Mouse (Mus musculus): ENCODE results near the gene Gm10392. TPM values are rescaled to one million over a fixed set of nuclear protein-coding genes. Genes with fewer than 3 reads are reported as not detected.
"Not testable (repeated sequence)": the region's sequence is repeated elsewhere in the genome, so short reads cannot be mapped to it uniquely, and the experiment has no call there.

The Gm10392 gene
- not detected in 2 replicates for polyA plus RNA-seq (2012; rRNA removed)

DNA sequence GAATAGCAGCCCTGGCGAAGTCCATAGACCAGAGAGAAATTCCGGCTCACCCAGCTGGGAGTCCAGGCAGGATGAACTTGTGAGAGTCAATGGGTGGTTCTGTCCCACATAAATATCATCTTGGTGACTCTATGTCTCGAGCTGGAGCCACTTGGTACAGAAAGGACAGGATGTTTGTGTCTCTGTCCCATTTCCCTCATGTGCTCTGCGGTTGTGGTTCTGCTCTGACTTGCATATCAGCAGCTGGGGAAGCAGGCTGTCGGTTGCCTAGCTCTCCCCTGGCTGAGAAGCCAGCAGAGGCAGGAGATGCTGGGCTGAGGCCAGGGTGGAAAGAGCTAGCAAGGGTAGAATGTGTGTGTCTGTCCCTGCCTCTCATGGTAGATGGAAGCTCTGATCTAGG is at the start of gene Gm10392:
Gene Gm10392 (minus strand): TSS at position 156 of the 400 bp plus-strand sequence.
- no peak for DNase-seq (ENCODE audit: low read depth)

DNA sequence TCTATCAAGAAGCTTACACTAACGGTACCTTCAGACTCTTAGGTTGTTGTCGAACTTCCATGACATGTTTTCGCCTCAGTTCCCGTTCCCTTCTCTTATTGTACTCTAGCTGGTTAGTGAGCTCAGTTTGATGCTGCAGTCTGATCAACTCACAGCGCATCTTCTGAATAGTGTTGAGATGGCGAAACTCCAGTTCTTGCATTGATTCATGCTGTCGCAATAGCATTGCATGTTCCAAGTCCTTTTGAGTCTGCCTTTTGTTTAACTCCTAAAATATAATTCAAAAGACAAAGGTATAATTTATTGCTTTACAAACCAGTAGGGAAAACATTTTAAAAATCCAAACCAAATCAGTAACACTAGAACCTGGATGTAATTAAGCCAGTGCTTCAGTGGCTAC is 26.3 kb upstream of the Gm10392 start:
- DNase-seq (ENCODE audit: low read depth): peak; percentile 41

DNA sequence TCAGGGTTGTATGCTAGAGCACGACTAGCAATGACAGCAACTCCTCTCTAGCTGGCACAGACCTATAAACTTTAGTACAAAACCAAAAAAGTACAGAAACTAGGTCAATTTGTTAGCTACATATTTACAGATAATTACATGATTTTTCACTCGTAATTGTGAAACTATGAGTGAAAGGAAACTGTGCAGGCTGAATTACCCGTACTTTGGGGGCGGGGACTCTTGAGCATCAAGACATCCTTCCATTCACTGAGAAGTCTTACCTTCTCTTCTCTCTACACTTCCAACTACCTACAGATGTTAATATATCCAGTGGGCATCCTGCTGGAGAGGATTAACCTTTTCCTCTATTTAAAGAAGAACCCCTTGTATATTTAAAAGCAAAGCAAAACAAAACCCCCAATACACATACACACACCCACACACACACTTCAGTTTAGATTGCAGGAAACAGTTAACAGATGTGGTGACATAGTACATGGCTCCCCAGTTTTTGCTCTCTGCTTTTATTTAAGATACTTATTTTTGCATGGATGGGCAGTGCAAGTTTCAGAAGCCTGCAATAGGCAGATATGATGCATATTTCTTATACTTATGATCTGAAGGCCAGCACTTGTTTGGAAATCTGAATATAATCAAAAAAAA is 13.3 kb upstream of the Gm10392 start:
- DNase-seq (ENCODE audit: low read depth): no peak

DNA sequence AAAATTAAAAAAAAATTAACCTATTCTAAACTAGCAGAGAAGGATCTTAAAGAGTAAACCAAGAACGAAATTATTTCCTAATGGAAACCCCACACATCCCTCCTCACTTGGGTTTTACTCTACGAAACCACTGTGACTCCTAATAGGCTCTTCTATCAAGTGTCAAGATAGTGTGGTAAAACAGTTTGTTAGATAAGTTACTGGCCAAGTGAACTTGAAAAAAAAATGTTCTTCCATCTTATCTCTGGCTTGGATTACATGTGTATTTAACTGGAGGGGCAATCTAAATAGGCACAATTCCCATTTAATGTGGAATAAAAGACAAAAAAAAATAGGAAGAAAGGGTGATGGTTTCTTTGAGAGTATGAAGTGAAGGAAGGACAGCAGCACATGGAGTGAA is 11.9 kb upstream of the Gm10392 start:
- no peak for DNase-seq (ENCODE audit: low read depth)

DNA sequence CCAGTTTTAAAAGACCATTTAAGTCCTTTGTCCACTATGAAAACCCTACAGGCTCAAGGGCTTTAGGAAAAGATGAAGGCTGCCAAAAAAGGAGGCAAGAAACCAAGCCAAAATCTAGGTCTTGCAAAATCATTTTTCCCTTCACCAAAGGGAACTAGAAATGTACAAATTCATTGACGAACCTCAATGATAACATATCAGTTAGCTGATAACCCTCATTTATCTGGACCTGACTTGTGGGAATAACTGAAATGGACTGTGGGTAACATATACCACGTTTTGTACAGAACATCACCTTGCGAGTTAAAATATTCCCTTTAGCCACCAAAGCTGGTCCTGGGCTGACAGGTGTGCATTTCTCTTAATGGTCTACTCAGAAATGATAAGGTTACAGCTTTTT is 10.6 kb upstream of the Gm10392 start:
- DNase-seq (ENCODE audit: low read depth): no peak

DNA sequence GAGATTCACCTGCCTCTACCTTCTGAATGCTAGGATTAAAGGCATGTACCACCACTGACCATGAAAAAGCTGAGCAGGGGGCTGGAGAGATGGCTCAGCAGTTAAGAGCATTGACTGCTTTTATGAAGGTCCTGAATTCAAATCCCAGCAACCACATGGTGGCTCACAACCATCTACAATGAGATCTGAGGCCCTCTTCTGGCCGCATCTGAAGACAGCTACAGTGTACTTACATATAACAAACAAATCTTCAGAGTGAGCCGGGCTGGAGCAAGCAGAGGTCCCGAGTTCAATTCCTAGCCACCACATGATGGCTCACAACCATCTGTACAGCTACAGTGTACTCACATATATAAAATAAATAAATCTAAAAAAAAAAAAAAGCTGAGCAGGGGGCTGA is 9.4 kb upstream of the Gm10392 start:
- not testable (repeated sequence) for DNase-seq (ENCODE audit: low read depth)

DNA sequence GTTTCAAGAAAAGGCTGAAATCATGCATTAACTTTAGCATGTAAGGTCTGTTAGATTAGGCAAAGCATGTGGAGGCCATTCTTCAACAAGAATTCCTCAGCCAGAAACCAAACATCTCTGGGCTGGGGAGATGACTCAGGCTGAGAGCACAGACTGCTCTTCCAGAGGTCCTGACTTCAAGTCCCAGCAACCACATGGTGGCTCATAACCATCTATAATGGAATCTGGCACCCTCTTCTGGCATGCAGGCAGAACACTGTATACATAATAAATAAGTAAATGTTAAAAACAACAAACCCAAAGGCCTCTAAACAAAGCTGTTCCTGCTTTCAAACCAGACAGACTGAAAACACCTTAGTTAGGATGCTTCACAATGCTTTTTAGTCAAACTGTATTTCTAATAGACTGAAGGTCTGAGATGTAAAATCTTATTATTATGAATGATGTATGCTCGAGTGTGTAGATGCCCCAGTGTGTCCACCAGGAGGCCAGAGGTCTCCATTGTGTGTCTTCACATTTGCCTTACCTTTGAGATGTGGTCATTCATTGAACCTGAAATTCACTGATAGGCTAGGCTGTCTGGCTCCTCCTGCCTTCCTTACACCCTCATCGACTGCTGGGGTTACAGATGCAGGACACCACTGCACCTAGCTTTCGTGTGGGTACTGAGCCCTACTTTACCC is 6.9 kb upstream of the Gm10392 start:
- DNase-seq (ENCODE audit: low read depth): no peak

DNA sequence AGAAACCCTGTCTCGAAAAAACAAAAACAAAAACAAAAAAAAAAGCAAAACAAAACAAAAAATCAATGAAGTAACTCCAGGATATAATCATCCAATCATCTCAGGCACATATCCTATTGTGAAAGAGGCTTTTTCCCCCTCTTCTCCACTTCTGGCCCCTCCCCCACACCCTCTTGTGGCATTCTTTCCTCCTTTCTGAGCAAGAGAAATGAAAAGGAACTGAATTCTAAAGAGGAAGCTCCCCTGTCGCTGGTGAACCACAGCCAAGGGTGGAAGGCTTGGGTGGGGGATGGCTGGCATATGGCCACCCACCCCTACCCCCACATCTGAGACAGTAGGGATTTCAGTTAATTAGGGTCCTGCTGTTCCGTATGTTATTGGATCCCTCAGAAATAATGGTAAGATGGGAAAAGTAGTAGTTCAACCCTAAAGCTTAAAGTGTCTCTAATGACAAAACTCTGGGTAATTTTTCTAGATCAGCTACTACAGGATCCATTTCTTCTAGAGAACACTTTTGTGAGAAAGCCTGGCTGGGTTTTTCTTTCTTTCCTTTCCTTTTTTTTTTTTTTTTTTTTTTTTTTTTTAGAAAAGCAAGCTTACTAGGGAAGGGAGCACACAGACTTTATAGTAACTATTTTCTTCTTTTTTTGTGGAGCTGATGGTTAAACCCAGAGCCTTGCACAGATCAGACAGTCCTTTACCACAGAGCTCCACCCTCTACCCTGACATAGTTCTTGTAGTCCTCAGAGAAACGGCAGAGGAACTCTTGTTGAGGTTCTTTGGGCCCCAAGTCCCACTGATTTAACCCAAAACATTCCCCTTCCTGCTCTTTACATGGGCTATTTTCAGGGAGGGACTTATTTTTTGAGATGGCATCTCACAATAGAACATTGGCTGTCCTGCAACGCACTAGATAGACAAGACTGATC is 1.9 kb upstream of the Gm10392 start:
- no peak for DNase-seq (ENCODE audit: low read depth)

DNA sequence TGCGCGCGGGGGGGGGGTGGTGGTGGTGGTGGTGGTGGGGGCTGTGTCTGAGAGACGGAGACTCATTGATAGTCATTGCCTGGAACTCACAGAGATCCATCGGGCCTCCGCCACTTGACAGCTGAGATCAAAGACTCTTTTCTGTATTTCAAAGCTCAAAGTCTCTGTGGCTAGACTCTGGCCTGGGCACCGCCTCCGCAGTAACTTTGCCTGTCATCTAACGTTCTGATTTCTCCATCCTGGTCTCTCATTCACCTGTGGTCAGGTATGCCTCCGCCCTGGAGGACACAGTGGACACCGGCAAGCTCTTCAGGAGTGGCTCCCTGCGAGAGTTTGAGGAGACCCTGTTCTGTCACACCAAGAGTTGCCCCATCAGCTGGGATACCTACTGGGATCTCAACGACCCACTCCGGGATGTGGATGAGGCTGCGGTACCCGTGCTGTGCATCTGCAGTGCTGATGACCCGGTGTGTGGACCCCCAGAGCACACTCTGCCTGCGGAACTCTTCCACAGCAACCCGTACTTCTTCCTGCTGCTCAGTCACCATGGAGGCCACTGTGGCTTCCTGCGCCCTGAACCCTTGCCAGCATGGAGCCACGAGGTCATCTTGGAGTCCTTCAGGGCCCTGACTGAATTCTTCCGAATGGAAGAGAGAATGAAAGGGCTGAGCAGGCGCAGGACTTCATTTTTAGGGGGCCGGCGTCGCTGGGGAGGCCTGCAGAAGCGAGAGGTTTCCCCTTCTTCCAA is 773 bp downstream of the Gm10392 start:
- DNase-seq (ENCODE audit: low read depth): no peak

DNA sequence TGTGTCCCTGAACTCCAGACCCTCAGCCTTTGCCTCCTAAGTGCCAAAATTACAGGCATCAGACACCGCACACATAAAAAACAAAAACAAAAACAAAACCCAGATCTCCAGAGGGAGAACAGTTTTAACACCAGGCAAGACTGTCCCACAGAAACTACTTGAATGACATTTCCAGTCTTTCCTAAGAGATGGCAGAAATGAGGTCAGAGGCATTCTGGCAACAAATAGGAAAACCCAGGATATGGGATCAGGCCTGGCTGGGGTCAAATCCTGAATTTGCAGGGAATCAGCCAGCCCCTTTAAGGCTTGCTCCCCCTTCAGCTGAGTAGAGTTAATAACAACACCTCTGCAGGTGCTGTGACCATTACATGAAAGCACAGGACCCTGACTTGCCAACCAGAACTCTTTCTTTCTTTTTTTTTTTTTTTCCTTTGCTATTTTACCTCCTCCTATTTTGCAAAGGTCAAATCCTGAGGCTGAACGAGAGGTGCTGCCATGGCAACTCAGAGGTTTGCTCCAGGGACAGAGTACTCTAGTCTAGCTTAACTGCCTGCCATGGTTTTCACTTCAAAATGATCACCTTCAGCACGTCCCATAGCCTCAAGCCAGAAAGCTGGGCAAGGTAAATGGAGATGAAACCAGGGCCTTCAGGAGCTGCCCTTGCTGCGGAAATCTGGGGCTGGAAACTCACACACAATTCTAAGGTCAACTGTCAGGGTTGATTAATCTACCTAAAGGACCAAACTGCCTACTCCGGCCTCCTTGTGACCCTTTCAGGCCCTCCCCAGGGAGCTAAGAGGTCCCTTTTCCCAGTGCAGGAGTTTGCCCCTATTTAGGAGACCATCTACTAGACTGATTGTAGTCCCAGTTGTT is 2.2 kb downstream of the Gm10392 start:
- no peak for DNase-seq (ENCODE audit: low read depth)

DNA sequence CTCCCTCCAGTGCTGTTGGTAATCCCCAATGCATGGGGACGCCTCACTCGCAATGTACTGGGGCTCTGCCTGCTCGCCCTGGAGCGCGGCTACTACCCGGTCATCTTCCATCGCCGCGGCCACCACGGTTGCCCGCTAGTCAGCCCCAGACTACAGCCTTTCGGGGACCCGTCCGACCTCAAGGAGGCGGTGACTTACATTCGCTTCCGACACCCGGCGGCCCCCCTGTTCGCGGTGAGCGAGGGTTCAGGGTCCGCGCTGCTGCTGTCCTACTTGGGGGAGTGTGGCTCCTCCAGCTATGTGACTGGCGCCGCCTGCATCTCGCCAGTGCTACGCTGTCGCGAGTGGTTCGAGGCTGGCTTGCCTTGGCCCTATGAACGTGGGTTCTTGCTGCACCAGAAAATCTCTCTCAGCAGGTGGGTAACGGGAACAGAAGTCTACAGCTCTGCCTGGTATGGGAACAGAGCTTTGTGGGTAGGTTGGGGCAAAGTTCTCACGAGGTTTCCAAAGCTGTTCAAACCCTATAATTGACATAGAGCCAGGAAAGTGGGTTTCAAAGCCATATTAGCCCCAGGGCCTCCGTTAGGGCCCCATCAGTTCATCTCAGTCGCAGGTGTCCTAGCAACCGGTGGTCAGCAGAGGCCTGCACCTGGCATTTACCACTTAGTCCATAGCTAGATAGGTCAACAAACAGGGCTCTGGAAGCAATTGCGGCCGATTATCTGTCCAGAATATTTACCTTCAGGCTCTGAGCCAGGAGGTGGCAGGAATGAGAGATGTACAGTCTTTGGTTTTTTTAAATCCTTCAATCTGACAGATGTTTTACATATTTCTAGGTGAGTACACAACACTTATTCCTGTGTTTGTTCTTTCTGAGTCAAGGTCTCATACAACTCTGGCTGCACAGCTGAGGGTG is 3.1 kb downstream of the Gm10392 start, which contains the start of gene Trp53i13:
Gene Trp53i13 (minus strand): TSS at position 344 of the 916 bp plus-strand sequence.
- DNase-seq (ENCODE audit: low read depth): no peak

DNA sequence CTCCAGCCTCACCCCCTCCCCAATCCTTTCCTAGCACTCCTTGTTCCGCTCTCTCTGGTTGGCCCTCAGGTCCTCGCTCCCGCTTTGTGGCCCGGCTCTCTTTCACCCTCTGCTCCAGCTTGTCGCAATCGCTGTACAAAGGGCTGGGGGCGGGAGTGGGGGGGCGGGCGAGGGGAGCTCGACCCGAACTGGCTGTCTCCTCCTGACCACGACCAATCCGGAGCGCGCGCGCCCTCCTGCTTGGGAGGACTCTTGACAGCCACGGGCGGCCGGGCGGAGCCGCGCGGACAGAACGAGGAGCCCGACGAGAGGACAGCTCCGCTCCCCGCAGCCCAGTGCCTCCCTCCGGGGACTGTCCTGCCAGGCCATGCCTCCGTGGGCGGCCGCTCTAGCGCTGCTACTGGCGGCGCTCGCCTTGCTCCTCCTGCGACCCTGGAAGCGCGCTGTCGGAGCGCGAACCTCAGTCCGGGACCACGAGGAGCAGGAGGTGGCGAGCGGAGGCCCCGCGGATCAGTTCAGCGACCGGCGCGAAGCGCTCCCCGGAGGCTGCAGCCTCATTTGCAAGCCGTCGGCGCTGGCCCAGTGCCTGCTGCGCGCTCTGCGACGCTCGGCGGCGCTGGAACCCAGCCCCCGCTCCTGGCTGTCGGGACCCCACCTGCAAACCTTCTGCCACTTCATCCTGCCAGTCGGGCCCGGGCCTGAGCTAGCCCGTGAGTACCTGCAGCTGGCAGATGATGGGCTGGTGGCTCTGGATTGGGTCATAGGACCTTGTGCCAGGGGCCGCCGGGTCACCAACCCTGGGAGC is 4.0 kb downstream of the Gm10392 start, which contains the start of gene Abhd15:
Gene Abhd15 (plus strand): TSS at position 290 of the 805 bp plus-strand sequence.
- DNase-seq (ENCODE audit: low read depth): no peak

DNA sequence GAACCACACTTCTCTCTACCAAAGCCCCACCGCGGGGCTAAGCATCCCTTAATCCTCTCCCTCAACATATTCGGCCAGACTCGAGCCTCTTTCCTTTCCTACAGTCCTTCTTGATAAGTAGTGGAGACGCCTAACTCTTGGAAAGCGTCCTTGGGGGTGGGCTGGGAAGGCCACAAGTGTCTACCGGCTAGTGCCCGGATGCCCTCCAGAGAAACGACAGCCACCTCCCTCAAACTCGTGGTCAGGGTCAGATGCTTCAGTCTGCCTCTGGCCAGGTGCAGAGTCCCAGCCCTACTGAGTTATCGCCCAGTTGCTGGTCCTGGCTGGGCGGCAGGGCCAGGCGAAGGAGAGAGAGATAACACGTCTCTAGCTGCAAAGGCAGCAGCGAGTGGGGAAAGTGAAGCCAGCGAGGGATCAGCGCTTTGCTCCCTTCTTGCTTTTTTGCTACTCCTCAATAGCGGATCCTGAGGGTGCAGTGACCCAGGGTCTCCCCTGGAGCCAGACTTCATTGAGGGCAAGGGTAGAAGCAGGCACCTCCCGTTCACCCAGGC is 4.6 kb downstream of the Gm10392 start:
- no peak for DNase-seq (ENCODE audit: low read depth)

DNA sequence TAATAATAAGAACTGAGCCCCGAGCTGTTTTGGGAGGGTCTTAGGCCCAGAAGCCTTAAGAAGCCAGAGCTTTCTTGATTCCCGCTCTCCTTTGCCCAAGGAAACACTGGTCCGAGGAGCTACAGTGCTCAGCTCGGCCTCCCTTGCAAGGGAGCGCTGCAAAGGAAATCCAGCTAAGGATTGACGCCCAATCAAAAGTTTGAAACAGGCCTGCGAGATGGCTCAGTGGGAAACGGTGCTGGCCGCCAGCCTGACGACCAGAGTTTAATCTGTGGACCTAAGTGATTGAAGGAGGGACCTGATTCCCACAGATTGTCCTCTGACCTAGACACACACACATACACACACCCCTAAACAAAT is 5.2 kb downstream of the Gm10392 start:
- DNase-seq (ENCODE audit: low read depth): no peak

DNA sequence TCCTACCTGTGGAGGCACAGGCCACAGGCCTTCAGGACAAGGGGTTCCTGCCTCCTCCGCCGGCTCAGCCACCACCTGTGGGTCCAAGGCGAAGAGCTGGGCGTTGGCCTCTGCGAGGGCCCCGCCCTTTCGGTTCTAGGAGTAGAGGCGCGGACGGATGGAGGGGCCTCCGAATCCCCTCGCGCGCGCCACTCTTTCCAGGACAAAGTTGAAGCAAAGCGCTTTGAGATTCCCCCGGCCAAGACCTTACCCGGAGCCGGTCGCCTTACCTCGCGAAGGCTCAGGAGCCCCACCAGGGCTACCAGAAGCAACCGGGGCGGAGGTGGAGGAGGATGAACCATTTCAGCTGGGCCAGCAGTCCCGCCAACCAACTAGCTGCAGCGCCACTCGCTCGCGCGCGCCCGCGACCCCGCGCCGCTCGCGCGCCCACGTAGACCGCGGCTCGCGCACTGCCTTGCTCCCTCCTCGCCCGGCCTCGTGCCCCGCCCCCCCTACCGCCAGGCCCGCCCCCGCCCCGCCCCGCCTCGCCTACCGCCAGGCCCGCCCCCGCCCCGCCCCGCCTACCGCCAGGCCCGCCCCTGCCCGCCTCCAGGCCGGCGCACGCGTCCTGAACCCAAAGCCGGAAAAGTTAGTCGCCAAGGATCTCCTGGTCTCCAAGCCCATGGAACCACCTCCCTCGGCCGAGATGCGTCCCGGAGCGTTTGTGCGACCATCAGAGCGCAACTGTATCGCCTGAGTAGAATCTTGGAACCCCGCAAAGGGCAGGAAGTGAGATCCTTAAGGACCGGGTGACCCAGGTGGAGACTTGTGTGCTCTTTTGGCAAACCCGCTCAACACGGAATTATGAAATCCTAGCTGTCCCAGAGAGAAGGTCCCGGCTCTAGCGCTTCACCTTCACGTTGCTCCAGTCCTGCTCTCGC is 5.8 kb downstream of the Gm10392 start:
- DNase-seq (ENCODE audit: low read depth): no peak

DNA sequence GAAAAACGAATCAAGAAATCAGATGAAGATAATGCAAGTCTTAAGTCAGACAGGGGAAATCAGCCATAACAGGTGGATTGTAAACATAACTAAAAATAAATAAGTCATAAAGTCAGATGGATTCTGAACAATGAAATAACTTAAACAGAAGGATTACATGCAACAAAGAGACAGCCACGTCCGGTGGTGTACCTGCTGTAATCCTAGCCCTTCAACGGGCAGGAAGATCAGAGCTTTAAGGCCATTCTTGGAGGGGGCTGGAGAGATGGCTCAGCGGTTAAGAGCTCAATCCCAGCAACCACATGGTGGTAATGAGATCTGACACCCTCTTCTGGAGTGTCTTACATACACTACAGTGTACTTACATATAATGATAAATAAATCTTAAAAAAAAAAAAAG is 7.7 kb downstream of the Gm10392 start:
- no peak for DNase-seq (ENCODE audit: low read depth)
